ENCODE assay signal across 8 mouse cellular contexts in genomic region chr6:89359192-89359591, GRCm38 (mm10). TPM values are rescaled to one million over a fixed set of nuclear protein-coding genes. Genes with fewer than 3 reads are reported as not detected.
DNase-seq lines count a peak whose midpoint lies in the region; ATAC-seq and TF ChIP-seq lines count a peak whose summit lies in the region.

No protein-coding gene starts in this region.

- H3K27ac ChIP-seq in layer of hippocampus, adult 2 months: peak overlapping the region; percentile 84; the same call in 1 of the 2 replicates
- H3K27ac ChIP-seq in forebrain, postnatal 0 days (ENCODE audit: low read depth, low read length): no peak overlapping the region
- no peak overlapping the region for H3K27ac ChIP-seq in midbrain, postnatal 0 days (ENCODE audit: low read depth, low read length)

- no peaks in the 10 kb centered on the region for H3K27me3 ChIP-seq in forebrain, postnatal 0 days (ENCODE audit: insufficient read depth, low read length)
- H3K27me3 ChIP-seq in midbrain, postnatal 0 days (ENCODE audit: insufficient read depth, low read length): no peaks in the 10 kb centered on the region

- no peak for TF ChIP-seq CTCF in layer of hippocampus, adult 2 months (conservative IDR thresholded peaks at IDR 0.05)
- no peak for TF ChIP-seq CTCF in forebrain, postnatal 0 days (IDR thresholded peaks at IDR 0.05; ENCODE audit: low read depth)
- TF ChIP-seq CTCF in midbrain, postnatal 0 days (IDR thresholded peaks at IDR 0.05): no peak

- no peak for ATAC-seq in forebrain, postnatal 0 days
- ATAC-seq in midbrain, postnatal 0 days (ENCODE audit: low FRiP score): no peak

- peak overlapping the region; percentile 76 for H3K4me3 ChIP-seq in layer of hippocampus, adult 2 months
- no peak overlapping the region; the same call in 1 of the 2 replicates for H3K4me3 ChIP-seq in forebrain, postnatal 0 days (ENCODE audit: low read depth, low read length)
- peak overlapping the region; percentile 88; the same call in 1 of the 2 replicates for H3K4me3 ChIP-seq in midbrain, postnatal 0 days (ENCODE audit: low read depth, low read length)

- peak overlapping the region; percentile 78; the same call in 1 of the 2 replicates for H3K9ac ChIP-seq in forebrain, postnatal 0 days
- peak overlapping the region; percentile 92 for H3K9ac ChIP-seq in midbrain, postnatal 0 days (replicated peaks; ENCODE audit: low read length, poor library complexity, severe bottlenecking)

- peak overlapping the region; percentile 99 for H3K4me2 ChIP-seq in forebrain, postnatal 0 days (ENCODE audit: low read depth)
- H3K4me2 ChIP-seq in midbrain, postnatal 0 days (ENCODE audit: low read depth, low read length, poor library complexity, severe bottlenecking): peak overlapping the region; percentile 93

- peaks cover 31% of the 10 kb centered on the region for H3K4me1 ChIP-seq in forebrain, postnatal 0 days (ENCODE audit: insufficient read depth)
- peaks cover 26% of the 10 kb centered on the region for H3K4me1 ChIP-seq in midbrain, postnatal 0 days (ENCODE audit: insufficient read depth, low read length)

- 81% methylated on average over 3 of the region's 3 CpGs for WGBS in forebrain, postnatal 0 days
- WGBS in midbrain, postnatal 0 days: 57% methylated on average over 3 of the region's 3 CpGs

- no peaks in the 10 kb centered on the region for H3K9me3 ChIP-seq in forebrain, postnatal 0 days (ENCODE audit: low read length)
- H3K9me3 ChIP-seq in midbrain, postnatal 0 days (ENCODE audit: low read length): no peaks in the 10 kb centered on the region

- H3K36me3 ChIP-seq in forebrain, postnatal 0 days (ENCODE audit: insufficient read depth): peaks cover 19% of the 10 kb centered on the region; the same call in 1 of the 2 replicates
- H3K36me3 ChIP-seq in midbrain, postnatal 0 days (ENCODE audit: insufficient read depth, low read length): peaks cover 14% of the 10 kb centered on the region

- peak; percentile 28 for DNase-seq in cerebellum, adult 11-12 months
- DNase-seq in cerebellum, adult 11 months: no peak
- DNase-seq in layer of hippocampus, adult 2 months (ENCODE audit: low spot score in 2 of 2): no peak
- DNase-seq in layer of hippocampus, adult 9-10 months (ENCODE audit: low spot score): no peak
- no peak for DNase-seq in forebrain, postnatal 0 days
- no peak for DNase-seq in midbrain, postnatal 0 days (ENCODE audit: low spot score)
- DNase-seq in frontal cortex, postnatal 36 days (ENCODE audit: low spot score in 2 of 2): no peak
- no peak for DNase-seq in yolk sac, embryonic 10.5 days (ENCODE audit: low spot score)

RNA-seq across cellular contexts. Expression of gene Plxna1, which starts 3.2 kb away (rescaled TPM):
- total RNA-seq in layer of hippocampus, adult 2 months (2021): 100 to 1,000 TPM; 108 to 120 TPM
- total RNA-seq in forebrain, postnatal 0 days (2014; rRNA removed): 78.2 and 111 TPM in 2 replicates
- 20.3 and 42.1 TPM in 2 replicates for polyA plus RNA-seq in forebrain, postnatal 0 days (2015; fragmentation: Nextera tagmentation; extraction: Ambion mirVana)
- total RNA-seq in midbrain, postnatal 0 days (2014; rRNA removed): 220 and 234 TPM in 2 replicates
- 46.5 and 50.1 TPM in 2 replicates for polyA plus RNA-seq in midbrain, postnatal 0 days (2015; fragmentation: Nextera tagmentation; extraction: Ambion mirVana)
